Mouse (Mus musculus) myocyte (in vitro differentiated cells): ENCODE data around the gene Sox5.

Source experiments
- E2F4 ChIP-seq: IDR thresholded peaks from one replicate; pipeline ENCODE4 v1.6.1; 2011; ENCODE audit warnings: mild to moderate bottlenecking, control low read depth, moderate library complexity; ENCODE audit not compliant: insufficient read depth
- MAX ChIP-seq: IDR thresholded peaks from one replicate; pipeline ENCODE4 v1.6.1; 2011; ENCODE audit warnings: low read depth, mild to moderate bottlenecking, control low read depth
- MYOD1 ChIP-seq, 3 experiments: IDR thresholded peaks; one replicate each; pipeline ENCODE4 v1.6.1; 2011; ENCODE audit warnings: control low read depth in 2 of 3, low read depth in 2 of 3, mild to moderate bottlenecking in 2 of 3, moderate library complexity in 1 of 3; ENCODE audit not compliant: insufficient read length in 2 of 3, control insufficient read depth in 1 of 3
- POLR2A ChIP-seq: IDR thresholded peaks from one replicate; pipeline ENCODE4 v1.6.1; 2011; ENCODE audit warnings: low read depth, mild to moderate bottlenecking, control low read depth, moderate library complexity; ENCODE audit not compliant: insufficient read length

- TF ChIP-seq POLR2A (no peak), MAX (no peak), E2F4 (no peak), MYOD1 (IDR thresholded peaks at IDR 0.05; ENCODE audit: control insufficient read depth in 1 of 3, insufficient read length in 2 of 3, low read depth in 2 of 3) (no peak)
Observed at GRCm38 (mm10) chr6:144804321-144804720, 22.5 kb upstream of the Sox5 start.
